Comparison of ENCODE assay signal across 8 mouse cellular contexts in genomic region chr11:106007821-106008220, GRCm38 (mm10). TPM values are rescaled to one million over a fixed set of nuclear protein-coding genes. Genes with fewer than 3 reads are reported as not detected.
A peak's percentile ranks its signal among the peaks of the same experiment; 100 is the strongest.
DNase-seq lines count a peak whose midpoint lies in the region; ATAC-seq lines count a peak whose summit lies in the region.

Kcnh6 (plus strand) TSS chr11:106008124.

- H3K27ac ChIP-seq in liver, embryonic 15.5 days (replicated peaks), result no peak within 1 kb of the TSS
- no peak within 1 kb of the TSS for H3K27ac ChIP-seq in neural tube, embryonic 11.5 days (ENCODE audit: low read depth, low read length)

- peaks cover 88% of the 10 kb centered on the region for H3K27me3 ChIP-seq in liver, embryonic 15.5 days
- H3K27me3 ChIP-seq in neural tube, embryonic 11.5 days (ENCODE audit: control insufficient read depth, insufficient read depth, low read length), result 0 out of 2 replicates have a peak, but pooled peaks cover 3% of the 10 kb centered on the region

- peak within 1 kb of the TSS; percentile 53 for H3K4me2 ChIP-seq in liver, embryonic 15.5 days
- peak within 1 kb of the TSS; percentile 27 for H3K4me2 ChIP-seq in neural tube, embryonic 11.5 days (ENCODE audit: low read depth)

- 0 out of 2 replicates have a peak within 1 kb of the TSS, but pooled peaks have one; percentile 8 for H3K4me3 ChIP-seq in liver, embryonic 15.5 days (replicated peaks)
- H3K4me3 ChIP-seq in neural tube, embryonic 11.5 days (ENCODE audit: low read depth, low read length), result no peak within 1 kb of the TSS

- 1% methylated on average over 25 of the region's 25 CpGs for WGBS in liver, embryonic 15.5 days (ENCODE audit: insufficient replicate concordance)
- under 1% methylated on average over 24 of the region's 25 CpGs for WGBS in neural tube, embryonic 11.5 days

- peaks cover 11% of the 10 kb centered on the region for H3K4me1 ChIP-seq in liver, embryonic 15.5 days (replicated peaks)
- H3K4me1 ChIP-seq in neural tube, embryonic 11.5 days (ENCODE audit: control insufficient read depth, insufficient read depth, low read length), result no peaks in the 10 kb centered on the region; the same call in 1 of the 2 replicates

- H3K36me3 ChIP-seq in liver, embryonic 15.5 days (replicated peaks), result no peaks in the 10 kb centered on the region
- H3K36me3 ChIP-seq in neural tube, embryonic 11.5 days (ENCODE audit: control insufficient read depth, insufficient read depth, low read length), result no peaks in the 10 kb centered on the region

- H3K9ac ChIP-seq in liver, embryonic 15.5 days, result no peak within 1 kb of the TSS
- H3K9ac ChIP-seq in neural tube, embryonic 11.5 days (ENCODE audit: low read length), result no peak within 1 kb of the TSS

- H3K9me3 ChIP-seq in liver, embryonic 15.5 days (replicated peaks), result no peaks in the 10 kb centered on the region
- no peaks in the 10 kb centered on the region for H3K9me3 ChIP-seq in neural tube, embryonic 11.5 days (ENCODE audit: control insufficient read depth, low read length)

- DNase-seq in B cell, adult 2 months, result peak; percentile 69 to 74
- peak; percentile 83 to 84 for DNase-seq in adrenal gland, postnatal 36 days
- peak; percentile 82 for DNase-seq in gastrocnemius, postnatal 10 days
- DNase-seq in induced T-regulatory cell, adult 2 months (ENCODE audit: low read depth), result peak; percentile 80
- peak; percentile 75 for DNase-seq in neural tube, embryonic 11.5 days (ENCODE audit: low spot score)
- peak; percentile 82 for DNase-seq in thymus, postnatal 14 days
- no peak for DNase-seq in cerebellum, adult 9-10 months

- ATAC-seq in liver, embryonic 15.5 days (ENCODE audit: insufficient read depth), result no peak
- ATAC-seq in neural tube, embryonic 11.5 days (ENCODE audit: insufficient read depth, low FRiP score, low TSS enrichment), result no peak

RNA-seq across cellular contexts. Expression of gene Kcnh6, which starts in this region (rescaled TPM):
- under 1 TPM in 1 of 2 experiments, not detected in 1; 0.13 TPM for total RNA-seq in adrenal gland, postnatal 36 days (2021)
- not detected for total RNA-seq in gastrocnemius, postnatal 10 days (2021)
- polyA plus RNA-seq in liver, embryonic 15.5 days (2015; fragmentation: Nextera tagmentation; extraction: Ambion mirVana), result 0.05 and 0.07 TPM in 2 replicates
- 0.58 and 0.65 TPM in 2 replicates for polyA plus RNA-seq in neural tube, embryonic 11.5 days (2014; fragmentation: Nextera tagmentation; extraction: Ambion mirVana)

Comparison
In these comparisons a context has a peak if more than half of its experiments do, and no peak if none do; other contexts are left out.
1. Peak in DNase-seq in adrenal gland, postnatal 36 days; RNA of the gene not detected or under 1 TPM.
2. Peak in DNase-seq in gastrocnemius, postnatal 10 days; RNA of the gene not detected or under 1 TPM.
3. Peak in DNase-seq and H3K4me2 ChIP-seq in neural tube, embryonic 11.5 days; RNA of the gene not detected or under 1 TPM.